13 mouse cellular contexts compared by ENCODE assay signal in the genomic region with DNA sequence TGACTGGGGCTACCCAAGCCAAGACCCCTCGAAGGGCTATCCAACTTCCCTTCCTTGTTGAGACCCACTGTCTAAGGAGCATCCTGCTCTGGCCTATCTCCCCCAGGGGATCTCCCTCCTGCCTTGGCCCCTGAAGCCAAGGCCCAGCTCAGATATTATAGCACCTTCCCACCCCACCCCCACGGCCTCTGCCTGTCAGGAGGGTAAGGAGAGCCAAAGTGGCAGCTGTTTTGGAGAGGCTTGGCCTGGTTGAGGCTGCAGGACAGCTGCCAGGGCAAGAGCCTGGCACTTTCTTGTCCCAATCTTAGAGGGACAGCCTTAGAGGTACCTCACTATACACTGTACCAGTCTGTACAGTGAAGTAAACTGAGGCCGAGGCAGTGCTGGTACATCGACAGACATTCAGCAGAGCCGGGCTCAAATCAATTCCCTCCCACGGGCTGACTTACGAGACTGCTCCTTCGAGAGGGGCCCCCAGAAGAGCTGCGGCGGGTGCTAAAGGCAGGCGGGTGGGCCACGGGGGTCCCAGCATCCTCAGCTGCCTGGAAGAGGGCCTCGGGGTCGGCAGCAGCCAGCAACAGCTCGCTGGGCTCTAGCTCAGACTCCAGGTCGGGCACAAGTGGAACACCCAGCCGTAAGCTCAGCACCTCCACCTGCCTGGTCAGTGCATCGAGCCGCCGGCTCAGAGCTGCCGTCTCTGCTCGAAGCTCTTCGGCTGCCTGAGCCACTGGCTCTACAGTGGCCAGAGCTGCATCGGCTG. TPM values are rescaled to one million over a fixed set of nuclear protein-coding genes. Genes with fewer than 3 reads are reported as not detected.
DNase-seq lines count a peak whose midpoint lies in the region; ATAC-seq and TF ChIP-seq lines count a peak whose summit lies in the region.
"Had no signal": no experiment of that assay in that cellular context is flagged by ENCODE, and none has a peak within 500 bp of the region (broad histone marks: within the 10 kb centered on the region; RNA-seq: fewer than 3 reads in every experiment).

No protein-coding gene starts in this region.

- H3K9ac ChIP-seq in heart, adult 2 months (ENCODE audit: low read depth, low read length): peak overlapping the region; percentile 76
- no peak overlapping the region for H3K9ac ChIP-seq in limb, embryonic 14.5 days (ENCODE audit: low read depth, low read length, severe bottlenecking)
- H3K9ac ChIP-seq: forebrain, embryonic 12.5 days; liver, embryonic 15.5 days had no signal

- H3K36me3 ChIP-seq in heart, adult 2 months (ENCODE audit: control insufficient read depth, insufficient read depth, low read length): peaks cover 2% of the 10 kb centered on the region; the same call in 1 of the 2 replicates
- H3K36me3 ChIP-seq in limb, embryonic 14.5 days (ENCODE audit: control insufficient read depth, insufficient read depth, low read length): peaks cover 98% of the 10 kb centered on the region

- H3K79me2 ChIP-seq in heart, adult 2 months (replicated peaks; ENCODE audit: control insufficient read depth, insufficient read depth, low read length): no peaks in the 10 kb centered on the region

- no peak for TF ChIP-seq CTCF in heart, adult 2 months (IDR thresholded peaks at IDR 0.05)

- intact Hi-C loops in heart, adult 2 months (cut with DNase I): no loop called here
- intact Hi-C loops in heart, postnatal 25 days (cut with DNase I): no loop called here
- intact Hi-C loops in gastrocnemius, postnatal 36 days (cut with DNase I): no loop called here

- H3K4me3 ChIP-seq in heart, adult 2 months: peak overlapping the region; percentile 32
- no peak overlapping the region for H3K4me3 ChIP-seq in limb, embryonic 14.5 days (replicated peaks; ENCODE audit: low read length)
- H3K4me3 ChIP-seq: forebrain, embryonic 12.5 days; liver, embryonic 15.5 days had no signal

- H3K27ac ChIP-seq in heart, adult 2 months: peak overlapping the region; percentile 91
- no peak overlapping the region for H3K27ac ChIP-seq in limb, embryonic 14.5 days (replicated peaks; ENCODE audit: low read depth, low read length)
- H3K27ac ChIP-seq: forebrain, embryonic 12.5 days; liver, embryonic 15.5 days had no signal

- H3K27me3 ChIP-seq in heart, adult 2 months (ENCODE audit: control insufficient read depth, insufficient read depth, low read length): no peaks in the 10 kb centered on the region
- H3K27me3 ChIP-seq in limb, embryonic 14.5 days (ENCODE audit: control insufficient read depth, insufficient read depth, low read length): no peaks in the 10 kb centered on the region
- H3K27me3 ChIP-seq: forebrain, embryonic 12.5 days; liver, embryonic 15.5 days had no signal

- TF ChIP-seq POLR2A in heart, adult 2 months (IDR thresholded peaks at IDR 0.05; ENCODE audit: insufficient read depth, low read depth, low read length): 0 out of 2 replicates have a peak, but pooled peaks have one; percentile 28
- no peak for TF ChIP-seq POLR2A in limb, embryonic 14.5 days (IDR thresholded peaks at IDR 0.05; ENCODE audit: borderline replicate concordance, extremely low read depth, insufficient read depth, insufficient read length)

- no peaks in the 10 kb centered on the region for H3K9me3 ChIP-seq in limb, embryonic 14.5 days (ENCODE audit: control insufficient read depth, low read length)
- H3K9me3 ChIP-seq: forebrain, embryonic 12.5 days; liver, embryonic 15.5 days had no signal

- 0 out of 2 replicates have a peak overlapping the region, but pooled peaks have one; percentile 5 for H3K4me2 ChIP-seq in limb, embryonic 14.5 days (replicated peaks; ENCODE audit: low read depth, low read length, severe bottlenecking)
- H3K4me2 ChIP-seq: forebrain, embryonic 12.5 days; liver, embryonic 15.5 days had no signal

- H3K4me1 ChIP-seq in heart, adult 2 months (ENCODE audit: control insufficient read depth, insufficient read depth, low read length): no peaks in the 10 kb centered on the region; the same call in 1 of the 2 replicates
- no peaks in the 10 kb centered on the region for H3K4me1 ChIP-seq in limb, embryonic 14.5 days (ENCODE audit: control insufficient read depth, insufficient read depth, low read length)
- H3K4me1 ChIP-seq: forebrain, embryonic 12.5 days; liver, embryonic 15.5 days had no signal

- DNase-seq in heart, adult 2 months: peak; percentile 57 to 69
- DNase-seq in heart, postnatal 25 days (ENCODE audit: low spot score): no peak
- peak; percentile 81 to 86 for DNase-seq in cerebellum, postnatal 10 days
- peak; percentile 56 to 69 for DNase-seq in gastrocnemius, postnatal 36 days
- no peak for DNase-seq in limb, embryonic 14.5 days (ENCODE audit: low spot score)
- no peak for DNase-seq in right cerebral cortex, postnatal 4 days
- DNase-seq: kidney, adult 11 months; kidney, postnatal 4 days; thymus, postnatal 14 days had no signal

- 60% methylated on average over 24 of the region's 24 CpGs for WGBS in heart, adult 2 months
- 92% methylated on average over 24 of the region's 24 CpGs for whole genome bisulfite sequencing in limb, embryonic 14.5 days

- TF ChIP-seq EP300 in heart, adult 2 months (IDR thresholded peaks at IDR 0.05; ENCODE audit: insufficient read depth, low read depth, low read length): no peak

- no peak; the same call in 1 of the 2 replicates for ATAC-seq in limb, embryonic 14.5 days (ENCODE audit: low FRiP score, low read depth)
- no peak for ATAC-seq in megakaryocyte progenitor cell, adult 5-6 weeks (replicated peaks; ENCODE audit: poor library complexity)

RNA-seq across cellular contexts. Expression of a gene that starts 12.7 kb away (rescaled TPM):
- 10 to 100 TPM; 41.7 to 42.8 TPM for total RNA-seq in heart, adult 2 months (2021)
- 67.8 and 78.3 TPM in 2 replicates for polyA plus RNA-seq in heart, adult 2 months (2012; rRNA removed)
- 10 to 100 TPM; 40.6 to 44.9 TPM for total RNA-seq in heart, postnatal 25 days (2021)
- total RNA-seq in gastrocnemius, postnatal 36 days (2021): 10 to 100 TPM; 13.2 to 14.9 TPM
- 201 and 256 TPM in 2 replicates for polyA plus RNA-seq in limb, embryonic 14.5 days (2012; rRNA removed)
- polyA plus RNA-seq in limb, embryonic 14.5 days (2014; fragmentation: Nextera tagmentation; extraction: Ambion mirVana): 191 and 214 TPM in 2 replicates
- 17.8 and 17.9 TPM in 2 replicates for total RNA-seq in megakaryocyte progenitor cell, adult 5-6 weeks (2015)
- 11.8 and 23.4 TPM in 2 replicates for total RNA-seq in megakaryocyte progenitor cell, adult 5-6 weeks (2017)

RNA-seq across cellular contexts. Expression of a gene that starts 13.3 kb away (rescaled TPM):
- total RNA-seq in heart, adult 2 months (2021): 100 to 1,000 TPM; 137 to 154 TPM
- polyA plus RNA-seq in heart, adult 2 months (2012; rRNA removed): 159 and 167 TPM in 2 replicates
- 100 to 1,000 TPM; 170 to 174 TPM for total RNA-seq in heart, postnatal 25 days (2021)
- total RNA-seq in gastrocnemius, postnatal 36 days (2021): 10 to 100 TPM; 71.9 to 78.7 TPM
- 59.0 and 64.7 TPM in 2 replicates for polyA plus RNA-seq in limb, embryonic 14.5 days (2012; rRNA removed)
- 71.8 and 79.6 TPM in 2 replicates for polyA plus RNA-seq in limb, embryonic 14.5 days (2014; fragmentation: Nextera tagmentation; extraction: Ambion mirVana)
- 11.7 and 12.5 TPM in 2 replicates for total RNA-seq in megakaryocyte progenitor cell, adult 5-6 weeks (2015)
- total RNA-seq in megakaryocyte progenitor cell, adult 5-6 weeks (2017): 7.1 and 8.9 TPM in 2 replicates

RNA-seq across cellular contexts. Expression of a gene that starts 22.5 kb away (rescaled TPM):
- 10 to 100 TPM; 23.4 to 23.6 TPM for total RNA-seq in heart, adult 2 months (2021)
- 20.1 and 22.2 TPM in 2 replicates for polyA plus RNA-seq in heart, adult 2 months (2012; rRNA removed)
- total RNA-seq in heart, postnatal 25 days (2021): 10 to 100 TPM; 29.4 to 30.6 TPM
- 1 to 10 TPM; 3.4 to 4.1 TPM for total RNA-seq in gastrocnemius, postnatal 36 days (2021)
- polyA plus RNA-seq in limb, embryonic 14.5 days (2012; rRNA removed): 0.23 and 0.40 TPM in 2 replicates
- 0.18 and 0.43 TPM in 2 replicates for polyA plus RNA-seq in limb, embryonic 14.5 days (2014; fragmentation: Nextera tagmentation; extraction: Ambion mirVana)
- total RNA-seq in megakaryocyte progenitor cell, adult 5-6 weeks (2015): 1.3 and 1.5 TPM in 2 replicates
- 0.17 and 0.21 TPM in 2 replicates for total RNA-seq in megakaryocyte progenitor cell, adult 5-6 weeks (2017)

RNA-seq across cellular contexts. Expression of a gene that starts 39.1 kb away (rescaled TPM):
- total RNA-seq in heart, adult 2 months (2021): under 1 TPM in 1 of 2 experiments, not detected in 1; 0.09 TPM
- polyA plus RNA-seq in heart, adult 2 months (2012; rRNA removed): 0.23 and 0.25 TPM in 2 replicates
- total RNA-seq in heart, postnatal 25 days (2021): not detected
- total RNA-seq in gastrocnemius, postnatal 36 days (2021): under 1 TPM in 1 of 2 experiments, not detected in 1; 0.10 TPM
- 0.99 and 1.4 TPM in 2 replicates for polyA plus RNA-seq in limb, embryonic 14.5 days (2012; rRNA removed)
- 0.23 and 0.40 TPM in 2 replicates for polyA plus RNA-seq in limb, embryonic 14.5 days (2014; fragmentation: Nextera tagmentation; extraction: Ambion mirVana)
- not detected in 2 replicates for total RNA-seq in megakaryocyte progenitor cell, adult 5-6 weeks (2015)
- total RNA-seq in megakaryocyte progenitor cell, adult 5-6 weeks (2017): 0.10 TPM in 1 of 2 replicates, not detected in the other
- total RNA-seq: heart, postnatal 36 days had no signal

Comparison
In these comparisons a context has a peak if more than half of its experiments do, and no peak if none do; other contexts are left out.
1. DNase-seq: peak in heart, adult 2 months (2 of 2), cerebellum, postnatal 10 days (2 of 2) and gastrocnemius, postnatal 36 days (2 of 2); none in heart, postnatal 25 days (single experiment), limb, embryonic 14.5 days (single experiment) and right cerebral cortex, postnatal 4 days (single experiment).
2. RNA of a gene that starts 13.3 kb away (total RNA-seq): 170 to 174 TPM in heart, postnatal 25 days, 137 to 154 TPM in heart, adult 2 months and 71.9 to 78.7 TPM in gastrocnemius, postnatal 36 days; 7.1 to 12.5 TPM in megakaryocyte progenitor cell, adult 5-6 weeks; every median in the first group is over 4 times any median in the second.
3. RNA of a gene that starts 22.5 kb away (total RNA-seq): 29.4 to 30.6 TPM in heart, postnatal 25 days and 23.4 to 23.6 TPM in heart, adult 2 months; 3.4 to 4.1 TPM in gastrocnemius, postnatal 36 days and 0.17 to 1.5 TPM in megakaryocyte progenitor cell, adult 5-6 weeks; every median in the first group is over 4 times any median in the second.